Mouse (Mus musculus): ENCODE measurements around the gene Corin. TPM values are rescaled to one million over a fixed set of nuclear protein-coding genes. Genes with fewer than 3 reads are reported as not detected.

Corin gene
- polyA plus RNA-seq, 1 experiment from 2014 or later, result 3.5 TPM

DNA sequence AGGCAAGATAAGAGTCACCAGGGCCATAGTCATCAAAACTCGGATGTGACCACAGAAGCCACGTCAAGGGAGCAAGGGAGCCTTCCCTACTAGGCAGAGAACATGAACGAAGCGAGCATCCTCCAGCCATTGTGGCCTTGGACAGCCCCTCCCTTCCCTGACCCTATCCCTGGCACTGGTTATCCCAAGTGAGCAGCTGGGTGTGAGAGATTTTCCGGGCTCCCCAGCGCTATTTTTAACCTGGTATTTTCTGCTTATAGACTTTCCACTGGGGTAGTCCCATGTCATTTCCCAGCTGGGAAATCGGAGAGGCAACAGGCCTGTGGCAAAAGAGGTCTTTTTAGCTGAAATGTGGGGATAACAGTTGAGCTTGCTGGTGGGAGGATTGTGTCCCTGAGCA lies 10.4 kb downstream of the Corin start:
- Histone ChIP-seq H3K36me3 (ENCODE audit: control insufficient read depth, insufficient read depth, low read length) (no peaks in the 10 kb centered on the region), H3K27me3 (ENCODE audit: control insufficient read depth, insufficient read depth, low read length) (no peaks in the 10 kb centered on the region), H3K9ac (ENCODE audit: low read depth, low read length) (no peak overlapping the region), H3K9me3 (ENCODE audit: control insufficient read depth, low read length) (no peaks in the 10 kb centered on the region), H3K4me1 (ENCODE audit: control insufficient read depth, insufficient read depth, low read length) (no peaks in the 10 kb centered on the region), H3K4me3 (ENCODE audit: low read length) (no peak overlapping the region), H3K27ac (ENCODE audit: low read depth, low read length) (no peak overlapping the region), H3K4me2 (replicated peaks; ENCODE audit: low read depth, low read length) (no peak overlapping the region)
- WGBS, result 79% methylated on average over 7 of the region's 7 CpGs
- ATAC-seq (ENCODE audit: low FRiP score, low TSS enrichment), result no peak

DNA sequence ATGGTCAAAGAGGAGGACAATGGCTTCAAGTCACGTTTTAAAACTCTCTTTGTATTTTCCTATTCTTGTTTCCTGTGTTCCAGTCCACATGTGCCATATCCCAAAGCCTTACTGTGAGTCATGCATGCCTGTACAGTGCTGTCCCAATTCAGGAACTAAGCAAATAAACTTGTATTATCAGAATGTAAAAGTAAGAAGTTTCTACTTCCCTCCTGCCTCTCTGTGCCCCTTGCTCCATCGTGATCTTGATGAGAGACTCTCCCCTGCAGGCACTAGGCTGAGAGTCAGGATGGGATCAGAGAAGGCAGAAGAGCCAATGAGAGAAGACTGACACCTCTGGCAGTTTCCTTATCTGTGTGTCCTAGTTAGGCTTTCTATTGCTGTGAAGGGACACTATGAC lies 13.0 kb downstream of the Corin start:
- H3K36me3 ChIP-seq (ENCODE audit: control insufficient read depth, insufficient read depth, low read length), result no peaks in the 10 kb centered on the region

DNA sequence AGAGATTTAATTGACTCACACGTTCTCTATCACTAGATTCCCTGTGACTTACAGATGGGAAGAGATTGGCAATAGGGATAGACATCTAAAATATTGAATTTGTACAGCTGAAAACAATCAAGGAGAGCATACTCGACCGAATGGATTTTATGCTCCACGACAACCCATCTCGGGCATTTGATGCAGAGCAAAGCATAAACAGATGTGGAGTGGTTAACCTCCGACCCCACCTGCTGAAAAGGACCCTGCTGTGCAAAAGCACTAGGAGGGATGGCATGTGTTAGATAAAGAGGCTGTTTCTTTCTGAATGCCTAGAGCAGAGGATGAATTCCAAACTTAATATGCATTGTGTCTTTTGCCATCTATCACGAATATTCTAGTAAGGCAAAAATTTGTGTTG lies 23.8 kb downstream of the Corin start:
- no peak overlapping the region for H3K27ac ChIP-seq (ENCODE audit: low read depth, low read length)
- no peak overlapping the region for H3K4me3 ChIP-seq (ENCODE audit: low read length)
- WGBS, result 43% methylated on average over 7 of the region's 7 CpGs
- ATAC-seq (ENCODE audit: low FRiP score, low TSS enrichment), result no peak
- no peak overlapping the region for H3K9ac ChIP-seq (ENCODE audit: low read depth, low read length)
- no peak overlapping the region for H3K4me2 ChIP-seq (replicated peaks; ENCODE audit: low read depth, low read length)
- no peaks in the 10 kb centered on the region for H3K4me1 ChIP-seq (ENCODE audit: control insufficient read depth, insufficient read depth, low read length)
- H3K27me3 ChIP-seq (ENCODE audit: control insufficient read depth, insufficient read depth, low read length), result no peaks in the 10 kb centered on the region
- no peaks in the 10 kb centered on the region for H3K9me3 ChIP-seq (ENCODE audit: control insufficient read depth, low read length)
- no peaks in the 10 kb centered on the region for H3K36me3 ChIP-seq (ENCODE audit: control insufficient read depth, insufficient read depth, low read length)

More for the DNA sequence above, 13.0 kb downstream of the Corin start:
- Histone ChIP-seq H3K27ac (ENCODE audit: low read depth, low read length) (no peak overlapping the region), H3K4me3 (ENCODE audit: low read length) (no peak overlapping the region), H3K9ac (ENCODE audit: low read depth, low read length) (no peak overlapping the region), H3K4me2 (replicated peaks; ENCODE audit: low read depth, low read length) (no peak overlapping the region), H3K9me3 (ENCODE audit: control insufficient read depth, low read length) (no peaks in the 10 kb centered on the region), H3K4me1 (ENCODE audit: control insufficient read depth, insufficient read depth, low read length) (no peaks in the 10 kb centered on the region), H3K27me3 (ENCODE audit: control insufficient read depth, insufficient read depth, low read length) (no peaks in the 10 kb centered on the region)
- 57% methylated on average over 2 of the region's 2 CpGs for WGBS
- no peak for ATAC-seq (ENCODE audit: low FRiP score, low TSS enrichment)

DNA sequence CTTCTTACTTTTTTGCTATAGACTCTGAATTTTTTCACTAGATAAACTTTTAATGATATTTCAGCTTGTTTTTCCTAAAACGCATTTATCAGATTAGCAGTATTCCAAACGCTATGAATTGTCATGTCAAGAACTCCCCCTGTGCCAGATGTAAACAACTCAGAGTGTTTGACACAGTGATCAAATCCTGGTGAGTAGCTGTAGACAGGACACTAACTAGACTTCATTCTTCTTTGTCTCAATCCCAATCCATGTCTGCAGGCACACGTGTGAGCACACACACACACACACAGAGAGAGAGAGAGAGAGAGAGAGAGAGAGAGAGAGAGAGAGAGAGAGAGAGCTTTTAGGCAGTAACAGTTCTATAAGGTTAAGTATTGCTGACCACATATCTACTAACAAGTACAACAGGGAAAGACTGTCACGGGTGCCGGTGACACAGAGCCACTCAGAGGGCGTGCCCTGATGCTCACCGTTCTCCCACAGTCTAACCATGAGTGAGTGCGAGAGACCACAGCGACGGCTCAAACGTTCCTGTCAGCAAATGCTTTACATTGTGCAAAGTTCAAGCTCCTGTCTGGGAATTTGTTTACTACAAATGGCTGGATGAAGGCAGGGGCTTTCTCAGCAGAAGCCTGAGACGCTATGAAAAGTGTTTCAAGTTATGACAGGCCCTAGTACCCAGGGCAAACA lies 31.8 kb downstream of the Corin start:
- H3K4me2 ChIP-seq (replicated peaks; ENCODE audit: low read depth, low read length), result no peak overlapping the region
- H3K36me3 ChIP-seq (ENCODE audit: control insufficient read depth, insufficient read depth, low read length), result no peaks in the 10 kb centered on the region
- H3K27ac ChIP-seq (ENCODE audit: low read depth, low read length), result no peak overlapping the region
- H3K27me3 ChIP-seq (ENCODE audit: control insufficient read depth, insufficient read depth, low read length), result no peaks in the 10 kb centered on the region
- no peak for ATAC-seq (ENCODE audit: low FRiP score, low TSS enrichment)
- no peak overlapping the region for H3K4me3 ChIP-seq (ENCODE audit: low read length)
- 59% methylated on average over 12 of the region's 12 CpGs for WGBS
- H3K9ac ChIP-seq (ENCODE audit: low read depth, low read length), result no peak overlapping the region
- no peaks in the 10 kb centered on the region for H3K9me3 ChIP-seq (ENCODE audit: control insufficient read depth, low read length)
- no peaks in the 10 kb centered on the region for H3K4me1 ChIP-seq (ENCODE audit: control insufficient read depth, insufficient read depth, low read length)

DNA sequence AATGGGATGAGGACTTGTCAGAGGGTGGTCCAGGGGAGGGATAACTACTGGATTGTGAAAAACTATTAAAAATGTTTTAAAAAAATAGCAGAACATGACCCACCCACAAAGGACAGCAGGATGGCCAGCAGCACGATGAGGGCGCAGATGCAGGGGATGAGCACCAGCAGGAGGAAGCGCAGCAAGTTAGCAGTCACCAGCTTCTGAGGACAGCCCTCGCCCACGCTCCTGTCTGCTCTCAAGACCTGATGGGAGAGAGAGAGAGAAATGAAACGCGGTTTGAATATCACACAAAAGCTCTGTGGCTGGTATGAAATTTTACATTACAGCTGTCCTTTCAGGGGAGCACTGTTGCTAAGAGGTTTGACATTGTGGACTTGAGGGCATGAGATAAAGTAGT lies 32.5 kb downstream of the Corin start:
- H3K4me3 ChIP-seq (ENCODE audit: low read length), result no peak overlapping the region
- H3K9me3 ChIP-seq (ENCODE audit: control insufficient read depth, low read length), result no peaks in the 10 kb centered on the region
- no peak overlapping the region for H3K27ac ChIP-seq (ENCODE audit: low read depth, low read length)
- no peak overlapping the region for H3K4me2 ChIP-seq (replicated peaks; ENCODE audit: low read depth, low read length)
- WGBS, result 70% methylated on average over 7 of the region's 7 CpGs
- H3K27me3 ChIP-seq (ENCODE audit: control insufficient read depth, insufficient read depth, low read length), result no peaks in the 10 kb centered on the region
- H3K4me1 ChIP-seq (ENCODE audit: control insufficient read depth, insufficient read depth, low read length), result no peaks in the 10 kb centered on the region
- no peak for ATAC-seq (ENCODE audit: low FRiP score, low TSS enrichment)
- H3K36me3 ChIP-seq (ENCODE audit: control insufficient read depth, insufficient read depth, low read length), result no peaks in the 10 kb centered on the region
- H3K9ac ChIP-seq (ENCODE audit: low read depth, low read length), result no peak overlapping the region

DNA sequence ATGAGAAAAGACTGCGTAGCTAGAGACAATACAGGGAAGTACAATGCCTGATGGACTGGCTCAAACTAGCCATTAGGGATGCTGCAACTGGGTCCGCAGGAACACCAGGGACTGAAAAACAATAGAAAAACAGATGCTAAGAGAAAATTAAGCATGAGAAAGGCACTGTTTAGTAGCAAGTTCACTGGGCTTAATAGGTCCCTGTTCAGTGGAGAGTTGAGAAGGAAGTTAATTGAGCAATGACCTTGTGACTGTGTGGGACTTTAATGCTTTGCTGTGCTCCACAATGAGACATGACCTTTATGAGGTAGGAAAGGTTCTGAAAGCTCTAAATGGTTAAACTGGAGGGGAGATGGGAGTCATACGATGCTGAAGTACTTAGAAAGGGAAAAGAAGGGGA lies 39.3 kb downstream of the Corin start:
- H3K27me3 ChIP-seq (ENCODE audit: control insufficient read depth, insufficient read depth, low read length), result no peaks in the 10 kb centered on the region
- H3K9ac ChIP-seq (ENCODE audit: low read depth, low read length), result no peak overlapping the region
- H3K4me2 ChIP-seq (replicated peaks; ENCODE audit: low read depth, low read length), result no peak overlapping the region
- no peak for ATAC-seq (ENCODE audit: low FRiP score, low TSS enrichment)
- H3K4me1 ChIP-seq (ENCODE audit: control insufficient read depth, insufficient read depth, low read length), result no peaks in the 10 kb centered on the region
- 62% methylated on average over 3 of the region's 3 CpGs for WGBS
- H3K36me3 ChIP-seq (ENCODE audit: control insufficient read depth, insufficient read depth, low read length), result no peaks in the 10 kb centered on the region
- H3K27ac ChIP-seq (ENCODE audit: low read depth, low read length), result no peak overlapping the region
- no peaks in the 10 kb centered on the region for H3K9me3 ChIP-seq (ENCODE audit: control insufficient read depth, low read length)
- H3K4me3 ChIP-seq (ENCODE audit: low read length), result no peak overlapping the region

DNA sequence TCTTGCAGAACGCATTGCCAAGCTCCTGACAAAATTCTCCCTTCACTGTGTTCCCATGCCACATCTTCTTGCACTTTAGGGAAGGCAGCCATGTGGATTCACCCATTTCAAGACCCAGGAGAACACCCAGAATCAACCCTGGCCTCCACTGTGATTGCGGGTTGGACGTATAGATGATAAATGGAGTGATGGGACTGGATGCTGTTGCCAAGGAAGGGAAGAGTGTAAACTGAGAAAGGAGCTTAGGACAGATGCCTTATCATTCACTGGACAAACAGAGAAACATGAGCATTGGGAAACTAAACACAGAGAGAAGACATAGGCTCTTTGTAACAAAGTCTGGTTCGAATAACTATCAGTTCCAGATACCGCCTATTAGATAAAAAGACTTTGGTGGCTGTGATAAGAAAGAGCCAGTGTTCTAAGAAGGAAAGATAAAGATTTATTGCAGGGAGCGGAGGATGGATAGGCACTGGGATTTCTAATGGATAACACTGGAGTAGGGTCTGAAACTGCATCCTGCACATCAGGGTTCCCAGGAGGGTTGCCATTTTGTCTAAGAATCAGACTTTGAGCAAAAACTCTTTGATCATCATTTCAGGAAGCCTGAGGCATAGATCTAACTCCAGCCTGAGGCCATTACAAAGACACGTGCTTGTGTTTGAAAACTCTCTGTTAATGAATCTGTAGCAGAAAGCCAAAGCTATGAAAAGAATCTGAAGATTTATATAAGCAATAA lies 44.7 kb downstream of the Corin start:
- no peaks in the 10 kb centered on the region for H3K27me3 ChIP-seq (ENCODE audit: control insufficient read depth, insufficient read depth, low read length)
- no peaks in the 10 kb centered on the region for H3K9me3 ChIP-seq (ENCODE audit: control insufficient read depth, low read length)
- no peak overlapping the region for H3K27ac ChIP-seq (ENCODE audit: low read depth, low read length)
- 71% methylated on average over 7 of the region's 7 CpGs for WGBS
- ATAC-seq (ENCODE audit: low FRiP score, low TSS enrichment), result no peak
- H3K4me1 ChIP-seq (ENCODE audit: control insufficient read depth, insufficient read depth, low read length), result no peaks in the 10 kb centered on the region
- no peaks in the 10 kb centered on the region for H3K36me3 ChIP-seq (ENCODE audit: control insufficient read depth, insufficient read depth, low read length)
- no peak overlapping the region for H3K4me3 ChIP-seq (ENCODE audit: low read length)
- H3K9ac ChIP-seq (ENCODE audit: low read depth, low read length), result no peak overlapping the region
- no peak overlapping the region for H3K4me2 ChIP-seq (replicated peaks; ENCODE audit: low read depth, low read length)

DNA sequence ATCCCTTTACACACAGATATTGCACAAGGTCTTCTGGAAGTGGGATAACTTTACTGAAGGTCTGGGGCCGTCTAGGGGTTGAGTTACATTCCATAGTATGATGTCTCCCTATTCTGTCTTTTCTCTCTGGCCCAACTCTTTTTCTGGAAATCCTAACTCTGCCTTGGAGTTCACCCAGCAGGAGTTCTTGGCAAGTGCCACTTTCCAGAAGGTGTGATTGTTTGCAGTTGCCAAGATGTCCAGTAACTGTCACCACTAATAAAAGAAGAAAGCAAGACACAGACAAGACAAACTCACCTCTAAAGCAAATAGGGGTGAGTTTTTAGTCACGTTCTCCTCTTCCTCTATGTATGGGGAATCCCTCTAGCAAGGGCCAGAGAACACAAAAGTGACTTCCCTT lies 50.6 kb downstream of the Corin start:
- Histone ChIP-seq H3K4me2 (replicated peaks; ENCODE audit: low read depth, low read length) (no peak overlapping the region), H3K4me1 (ENCODE audit: control insufficient read depth, insufficient read depth, low read length) (no peaks in the 10 kb centered on the region), H3K36me3 (ENCODE audit: control insufficient read depth, insufficient read depth, low read length) (no peaks in the 10 kb centered on the region), H3K9me3 (ENCODE audit: control insufficient read depth, low read length) (no peaks in the 10 kb centered on the region), H3K27ac (ENCODE audit: low read depth, low read length) (no peak overlapping the region), H3K27me3 (ENCODE audit: control insufficient read depth, insufficient read depth, low read length) (no peaks in the 10 kb centered on the region), H3K4me3 (ENCODE audit: low read length) (no peak overlapping the region), H3K9ac (ENCODE audit: low read depth, low read length) (no peak overlapping the region)
- ATAC-seq (ENCODE audit: low FRiP score, low TSS enrichment), result no peak
- 69% methylated on average over 2 of the region's 2 CpGs for WGBS

DNA sequence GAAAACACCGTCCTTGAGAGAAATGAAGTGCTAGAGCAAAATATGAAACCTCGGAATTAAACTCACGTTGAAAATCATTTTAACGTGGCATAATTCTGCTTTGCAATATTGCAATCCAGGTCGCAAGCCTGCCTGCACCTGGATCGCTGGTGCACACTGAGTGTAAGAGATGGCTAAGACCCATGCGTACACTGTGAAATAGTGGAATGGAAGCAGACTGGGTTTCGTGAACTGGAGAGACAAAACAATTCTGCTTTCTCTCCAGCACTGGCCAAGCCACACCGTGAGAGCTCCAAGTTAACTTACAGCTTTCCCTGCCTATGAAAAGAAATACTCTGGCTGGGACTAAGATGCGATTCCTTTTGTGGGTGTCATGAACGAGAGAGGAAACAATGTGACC lies 51.1 kb downstream of the Corin start:
- ATAC-seq (ENCODE audit: low FRiP score, low TSS enrichment), result no peak
- Histone ChIP-seq H3K4me3 (ENCODE audit: low read length) (no peak overlapping the region), H3K4me2 (replicated peaks; ENCODE audit: low read depth, low read length) (no peak overlapping the region), H3K36me3 (ENCODE audit: control insufficient read depth, insufficient read depth, low read length) (no peaks in the 10 kb centered on the region), H3K27ac (ENCODE audit: low read depth, low read length) (no peak overlapping the region), H3K9me3 (ENCODE audit: control insufficient read depth, low read length) (no peaks in the 10 kb centered on the region), H3K4me1 (ENCODE audit: control insufficient read depth, insufficient read depth, low read length) (no peaks in the 10 kb centered on the region), H3K27me3 (ENCODE audit: control insufficient read depth, insufficient read depth, low read length) (no peaks in the 10 kb centered on the region), H3K9ac (ENCODE audit: low read depth, low read length) (no peak overlapping the region)
- 90% methylated on average over 11 of the region's 11 CpGs for WGBS
